Mouse (Mus musculus): ENCODE data around the gene Mindy4b-ps.
"Not testable (repeated sequence)": the region's sequence is repeated elsewhere in the genome, so short reads cannot be mapped to it uniquely, and the experiment has no call there.

The Mindy4b-ps gene

DNA sequence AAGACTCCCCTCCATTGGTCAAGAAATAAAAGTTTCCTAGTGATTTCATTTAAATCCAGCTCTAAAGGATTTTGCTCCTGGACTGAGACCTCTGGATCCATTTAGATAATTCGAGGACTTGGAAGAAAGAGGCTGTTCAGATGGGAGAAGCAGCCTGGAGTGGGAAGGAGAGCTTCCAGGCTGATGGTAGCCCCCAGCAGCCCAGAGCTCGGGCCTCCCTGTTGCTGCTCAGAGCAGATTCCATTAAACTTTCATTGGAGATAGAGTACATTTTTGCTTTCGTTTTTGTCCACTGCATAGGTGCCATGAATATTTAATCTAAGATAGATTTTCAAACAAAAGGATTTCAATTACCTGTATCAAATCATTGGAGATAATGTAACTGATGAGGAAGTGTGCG is at the start of gene Mindy4b-ps:
Gene Mindy4b-ps (minus strand): TSS at position 101 of the 400 bp plus-strand sequence.
- no peak for DNase-seq (ENCODE audit: low read depth, low spot score)

DNA sequence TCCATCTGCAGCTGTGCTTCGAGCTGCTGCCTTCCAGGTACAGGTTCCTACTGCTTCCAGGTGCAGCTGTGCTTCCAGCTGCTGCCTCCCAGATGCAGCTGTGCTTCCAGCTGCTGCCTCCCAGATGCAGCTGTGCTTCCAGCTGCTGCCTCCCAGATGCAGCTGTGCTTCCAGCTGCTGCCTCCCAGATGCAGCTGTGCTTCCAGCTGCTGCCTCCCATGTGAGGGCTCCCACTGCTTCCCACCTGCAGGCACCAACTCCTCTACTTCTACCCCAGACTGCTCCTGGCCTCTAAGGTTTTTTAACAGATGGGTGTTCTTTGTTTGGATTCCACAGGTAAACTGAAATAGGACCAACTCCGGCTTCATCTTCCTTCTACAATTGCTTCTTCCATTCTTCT is 49.8 kb upstream of the Mindy4b-ps start:
- DNase-seq (ENCODE audit: low read depth, low spot score), result not testable (repeated sequence)

DNA sequence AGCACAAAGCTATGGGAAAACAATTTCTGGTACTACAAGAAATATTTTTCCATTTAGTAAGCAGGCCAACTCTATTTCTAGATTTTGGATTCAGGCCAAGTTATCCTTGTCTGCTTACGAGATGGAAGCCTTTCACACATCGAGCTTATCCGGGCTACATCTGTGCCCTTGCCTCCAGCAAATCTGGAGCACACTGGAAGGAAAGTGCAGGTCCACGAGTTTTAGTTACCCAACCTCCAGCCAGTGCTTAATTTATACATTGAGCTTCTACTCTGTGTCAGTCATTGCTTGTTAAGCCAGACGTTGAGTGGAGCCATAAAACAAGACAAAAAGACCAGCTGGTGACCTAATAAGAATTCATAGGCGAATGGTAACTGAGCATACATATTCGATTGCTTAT is 43.6 kb upstream of the Mindy4b-ps start:
- no peak for DNase-seq (ENCODE audit: low read depth, low spot score)

DNA sequence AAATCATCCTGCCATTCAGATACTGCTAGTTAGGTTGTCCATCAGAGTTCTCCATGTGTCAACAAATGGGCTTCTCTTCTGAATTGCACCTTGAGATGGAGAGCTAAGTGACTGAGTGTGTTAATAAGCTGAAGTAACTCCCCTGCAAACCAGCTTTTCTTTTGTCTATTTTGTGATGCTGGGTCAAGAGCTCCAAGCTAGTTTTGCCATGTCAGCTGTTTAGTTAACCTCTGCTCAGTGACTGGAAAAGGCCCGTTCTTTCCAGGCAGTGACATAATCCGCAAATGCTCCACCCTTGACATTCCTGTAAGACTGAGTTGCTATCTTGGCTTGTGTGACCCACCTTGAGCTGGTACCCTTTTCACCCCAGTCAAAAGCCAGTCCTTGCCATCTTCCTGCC is 40.9 kb upstream of the Mindy4b-ps start:
- DNase-seq (ENCODE audit: low read depth, low spot score), result no peak

DNA sequence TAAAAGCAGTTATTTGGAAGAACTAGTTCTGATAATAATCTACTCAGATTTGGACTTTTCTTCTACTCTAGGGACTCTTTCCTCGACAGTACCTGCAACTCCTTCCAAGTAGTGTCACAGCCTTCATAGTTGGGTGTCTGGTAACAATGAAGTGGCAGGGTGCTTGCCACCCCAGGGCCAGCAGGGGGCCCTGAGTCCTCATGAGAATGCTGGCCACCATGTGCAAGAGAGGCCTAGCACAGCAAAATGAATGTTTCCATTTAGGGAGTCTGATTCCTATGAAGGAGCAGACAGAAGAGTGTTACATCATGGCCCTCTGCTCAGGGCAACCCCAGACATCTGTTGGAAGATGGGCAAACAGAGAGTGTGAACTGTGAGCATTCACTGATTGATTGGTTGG is 21.3 kb upstream of the Mindy4b-ps start:
- peak; percentile 13 for DNase-seq (ENCODE audit: low read depth, low spot score)

DNA sequence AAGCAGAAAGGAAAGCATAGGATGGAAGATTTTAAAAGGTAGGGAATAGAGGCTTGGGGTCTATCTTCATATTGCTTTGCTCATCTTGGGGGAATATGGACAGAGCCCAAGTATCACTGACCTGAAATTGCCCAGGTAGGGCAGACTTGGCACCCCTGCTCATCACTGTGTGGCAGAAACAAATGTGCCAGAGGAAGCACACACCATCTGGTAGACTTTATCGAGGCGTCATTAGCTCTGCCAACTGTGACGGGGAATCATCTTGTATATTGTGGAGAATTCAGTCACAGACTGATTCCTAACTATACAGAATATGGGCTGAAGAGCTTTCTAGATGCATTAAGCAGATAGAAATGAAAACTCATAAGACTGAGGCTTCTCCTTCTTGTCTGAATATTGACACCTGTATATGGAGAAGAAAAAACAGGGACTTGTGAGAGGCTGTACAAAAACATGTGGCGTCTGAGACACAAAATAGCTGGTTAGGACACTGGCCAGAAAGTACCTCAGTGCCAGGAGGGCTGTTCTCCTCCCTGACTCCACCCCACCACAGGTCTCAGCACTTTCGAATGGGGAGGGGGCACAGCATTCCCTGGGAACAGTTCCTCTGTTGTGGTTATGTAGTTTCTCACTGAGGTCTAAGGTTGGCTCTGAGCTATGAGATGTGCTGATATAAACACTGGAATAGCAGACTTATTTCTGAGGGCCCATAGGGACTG is 11.5 kb upstream of the Mindy4b-ps start:
- DNase-seq (ENCODE audit: low read depth, low spot score), result no peak

DNA sequence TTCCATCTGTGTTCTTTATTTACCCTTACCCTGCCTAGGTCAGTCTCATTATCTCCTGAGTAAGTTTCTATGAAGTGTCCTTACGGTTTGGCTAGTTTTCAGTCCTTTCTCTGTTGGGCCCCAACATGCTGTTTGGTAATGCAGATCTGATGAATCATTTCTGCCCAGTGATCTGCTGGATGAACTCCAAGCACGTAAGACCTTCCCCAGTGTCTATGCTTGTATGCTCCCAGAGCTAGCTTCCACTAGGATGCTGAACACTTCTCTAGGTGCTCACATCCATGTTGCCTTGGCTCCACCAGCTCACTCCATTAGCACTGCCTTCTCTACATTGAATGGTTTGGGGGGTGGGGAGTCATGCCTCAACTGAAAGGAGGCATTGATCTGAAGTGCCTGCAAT is 10.8 kb upstream of the Mindy4b-ps start:
- DNase-seq (ENCODE audit: low read depth, low spot score), result no peak

DNA sequence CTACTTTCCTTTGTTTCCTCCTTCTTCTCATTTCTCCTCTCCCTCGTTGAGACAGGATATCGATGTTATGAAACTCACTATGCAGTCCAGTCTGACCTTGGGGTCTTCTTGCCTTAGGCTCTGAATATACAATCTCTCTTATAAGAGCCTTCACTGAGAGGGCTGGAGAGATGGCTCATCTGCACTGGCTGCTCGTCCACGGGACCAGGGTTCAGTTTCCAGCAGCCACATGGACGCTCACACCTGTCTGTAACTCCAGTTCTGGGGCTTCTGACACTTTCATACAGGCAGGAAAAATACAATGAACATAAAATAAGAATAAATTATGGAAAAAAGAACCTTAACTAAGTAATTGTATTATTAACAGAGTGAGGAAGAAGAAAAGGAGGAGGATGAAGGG is 9.5 kb upstream of the Mindy4b-ps start:
- DNase-seq (ENCODE audit: low read depth, low spot score), result no peak

DNA sequence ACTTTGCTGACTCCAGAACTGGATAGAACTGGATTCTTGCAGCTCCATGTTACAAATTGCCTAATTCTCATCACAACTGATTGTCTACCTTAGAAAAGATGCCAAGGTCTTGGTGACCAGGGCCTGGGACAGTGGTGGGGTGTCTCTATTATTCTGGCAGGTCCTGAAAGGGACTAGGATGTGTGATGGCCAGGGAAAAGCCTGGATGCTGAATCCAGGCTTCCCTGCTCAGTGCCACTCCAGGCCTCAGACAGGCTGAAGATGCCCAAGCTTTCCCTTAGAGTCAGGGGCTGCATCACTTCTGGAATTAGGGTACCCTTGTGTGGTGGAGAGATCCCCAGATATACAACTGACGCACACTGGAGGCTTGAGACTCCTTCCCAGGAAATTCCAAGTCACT is 7.8 kb upstream of the Mindy4b-ps start:
- no peak for DNase-seq (ENCODE audit: low read depth, low spot score)

DNA sequence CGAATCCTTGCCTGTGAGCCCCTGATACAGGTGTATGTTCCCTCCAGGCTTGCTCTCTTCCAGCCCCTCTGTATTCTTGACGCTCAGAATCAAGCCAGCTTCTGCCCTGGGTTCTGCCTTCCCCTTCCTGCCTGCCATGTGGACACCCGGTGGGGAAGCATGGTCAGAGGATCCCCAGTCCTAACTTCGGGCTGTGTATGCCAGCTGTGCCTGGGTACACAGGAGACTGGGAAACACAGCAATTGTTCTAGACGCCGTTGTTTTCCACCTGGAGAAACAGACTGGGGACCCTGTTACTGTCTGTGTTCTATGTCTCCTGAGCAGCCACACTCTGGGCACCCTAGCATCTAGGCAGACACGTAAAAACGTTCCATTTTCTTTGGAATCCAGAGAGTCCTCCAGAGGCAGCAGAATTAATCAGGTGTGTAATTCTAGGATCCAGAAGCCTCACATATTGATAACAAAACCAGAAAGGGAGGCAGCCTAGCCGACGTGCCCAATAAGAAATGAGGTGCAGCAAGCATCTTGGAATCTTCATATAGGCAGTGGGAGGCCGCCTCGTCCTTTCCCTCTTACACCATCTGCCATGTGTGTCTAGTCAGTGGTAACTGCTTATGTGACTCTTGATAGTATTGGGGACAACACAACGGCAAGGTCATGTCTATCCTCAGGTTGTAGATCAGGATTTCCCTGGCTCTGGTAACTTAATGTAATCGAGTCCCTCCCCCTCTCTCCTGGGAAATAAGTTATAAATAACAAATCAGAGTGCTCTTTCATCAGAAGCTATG is 6.4 kb upstream of the Mindy4b-ps start:
- no peak for DNase-seq (ENCODE audit: low read depth, low spot score)

DNA sequence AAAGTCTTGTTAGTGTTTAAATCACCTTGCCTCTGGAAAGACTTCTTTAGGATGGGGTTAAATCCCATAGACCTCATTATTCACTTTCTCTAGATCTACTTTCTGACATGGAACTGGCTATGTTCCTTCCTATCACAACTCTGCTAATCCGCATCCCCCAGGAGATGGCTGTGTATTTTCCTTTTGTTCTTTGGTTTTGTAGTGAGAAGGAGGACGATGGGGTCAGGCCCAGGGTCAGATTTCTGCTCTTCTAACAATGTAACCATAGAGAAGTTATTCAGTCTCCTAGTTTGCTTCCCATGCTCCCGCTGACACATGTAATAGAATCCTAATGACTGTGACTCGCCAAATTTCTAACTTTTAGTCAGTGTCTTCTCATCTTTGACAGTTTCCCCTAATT is 4.2 kb upstream of the Mindy4b-ps start:
- DNase-seq (ENCODE audit: low read depth, low spot score), result no peak

DNA sequence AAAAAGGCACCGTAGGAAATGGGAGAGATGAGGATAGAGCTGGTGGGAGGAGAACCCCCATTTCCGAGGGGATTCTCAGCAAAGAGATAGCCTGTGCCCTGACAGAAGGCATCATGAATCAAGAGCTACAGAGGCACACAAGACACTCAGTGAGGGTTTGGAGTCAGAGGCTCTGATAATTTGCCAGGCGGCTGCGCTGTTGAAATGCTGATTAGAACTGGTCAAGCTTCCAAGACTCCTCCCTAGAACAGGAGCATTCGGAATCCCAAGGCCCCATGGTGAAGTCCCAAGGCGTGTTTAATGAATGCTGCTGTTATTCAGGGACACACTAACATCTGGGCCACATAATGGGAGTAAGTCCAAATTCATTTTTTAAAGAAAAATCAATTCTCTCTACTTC is 4.8 kb downstream of the Mindy4b-ps start:
- DNase-seq (ENCODE audit: low read depth, low spot score), result peak; percentile 20

DNA sequence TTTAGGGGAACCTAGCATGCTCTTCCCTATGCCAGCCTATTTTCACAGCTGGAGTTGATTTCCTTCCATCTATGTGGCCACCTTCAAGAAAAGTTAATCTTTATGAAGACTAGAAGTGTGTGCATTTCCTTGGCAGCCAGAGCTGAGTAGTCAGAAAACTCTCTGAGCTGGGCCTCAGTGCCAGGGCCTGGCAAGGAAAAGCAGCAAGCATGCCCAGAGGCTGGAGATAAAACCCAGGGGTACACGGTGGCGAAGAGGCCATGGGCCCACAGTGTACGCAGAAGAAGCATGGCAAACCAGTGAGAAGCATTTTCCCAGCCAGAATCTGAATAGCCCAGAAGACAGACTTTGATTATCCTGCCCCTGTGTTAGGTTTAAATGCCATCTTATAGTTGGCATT is 7.9 kb downstream of the Mindy4b-ps start:
- DNase-seq (ENCODE audit: low read depth, low spot score), result no peak

DNA sequence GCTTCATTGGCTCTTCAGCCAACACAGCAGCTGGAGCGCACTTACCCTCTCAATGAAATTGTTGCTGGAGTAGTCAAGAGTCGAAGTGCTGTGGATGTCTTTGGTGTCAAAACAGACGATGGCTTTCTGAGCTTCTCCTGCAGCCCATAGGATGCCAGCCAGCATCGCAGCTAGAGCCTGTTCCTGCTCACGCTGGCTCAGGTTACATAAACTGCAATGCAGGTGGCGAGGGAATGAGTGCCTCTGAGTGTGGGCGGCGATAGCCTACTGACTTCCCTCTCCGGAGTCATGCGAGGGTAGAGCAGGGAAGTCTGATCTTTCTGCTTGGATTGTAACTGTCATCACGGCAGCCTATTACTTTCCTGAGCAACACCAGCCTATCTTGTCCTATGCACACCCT is 11.8 kb downstream of the Mindy4b-ps start:
- no peak for DNase-seq (ENCODE audit: low read depth, low spot score)

DNA sequence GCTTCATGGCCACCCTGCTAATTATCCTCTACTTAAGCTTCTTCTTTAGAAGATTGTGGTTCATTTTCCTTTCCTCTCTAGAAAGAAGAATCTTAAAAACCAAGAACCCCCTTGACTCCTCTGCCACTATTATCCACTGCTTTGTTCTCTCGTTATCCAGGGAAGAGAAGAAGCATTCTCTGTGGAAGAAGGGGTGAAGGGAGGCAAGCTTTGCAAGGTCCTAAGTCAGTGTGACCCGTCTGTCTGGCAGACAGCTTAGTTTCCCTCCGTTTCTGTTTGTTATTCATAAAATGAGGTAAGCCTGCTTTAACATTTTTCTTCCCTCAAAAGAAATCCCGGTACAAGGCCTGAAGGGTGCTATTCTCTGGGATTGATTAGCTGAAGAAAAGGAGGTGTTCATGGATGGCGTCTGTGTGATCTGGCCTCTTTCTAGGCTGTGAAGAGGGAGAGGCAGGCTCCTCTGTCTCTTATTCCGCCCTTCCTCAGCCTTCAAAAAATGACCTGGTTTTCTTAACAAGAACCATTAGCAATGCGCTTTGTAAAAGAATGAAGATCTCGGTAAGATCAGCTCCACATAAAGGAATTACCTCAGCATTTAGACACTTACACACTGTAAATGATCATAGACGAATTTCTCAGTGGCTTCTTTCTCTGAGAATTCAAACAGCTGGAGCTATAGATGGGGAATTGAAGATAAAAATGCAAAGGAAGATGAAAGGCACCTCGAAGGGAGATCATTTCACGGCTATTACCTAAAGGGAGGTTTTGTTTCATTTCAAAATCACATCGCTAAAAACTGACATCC is 12.8 kb downstream of the Mindy4b-ps start:
- DNase-seq (ENCODE audit: low read depth, low spot score), result no peak

DNA sequence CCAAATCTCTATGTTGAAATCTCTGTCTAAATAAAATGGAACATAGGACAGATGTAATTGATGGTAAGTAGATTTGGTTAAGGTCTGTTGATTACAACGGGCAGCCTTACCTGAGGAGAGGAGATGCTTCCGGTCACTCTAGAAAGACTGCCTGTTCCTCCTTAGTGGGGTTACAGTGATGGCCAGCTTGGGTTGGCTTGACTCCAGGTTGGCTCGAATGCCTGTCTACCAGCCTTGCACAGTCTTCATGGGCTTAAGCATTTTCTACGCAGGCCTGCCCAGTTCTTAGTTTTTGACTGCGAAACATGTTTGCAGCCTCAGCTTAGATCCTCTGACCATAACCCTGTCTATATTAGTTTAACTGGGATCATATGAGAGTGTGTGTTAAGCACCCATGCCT is 13.5 kb downstream of the Mindy4b-ps start:
- no peak for DNase-seq (ENCODE audit: low read depth, low spot score)

DNA sequence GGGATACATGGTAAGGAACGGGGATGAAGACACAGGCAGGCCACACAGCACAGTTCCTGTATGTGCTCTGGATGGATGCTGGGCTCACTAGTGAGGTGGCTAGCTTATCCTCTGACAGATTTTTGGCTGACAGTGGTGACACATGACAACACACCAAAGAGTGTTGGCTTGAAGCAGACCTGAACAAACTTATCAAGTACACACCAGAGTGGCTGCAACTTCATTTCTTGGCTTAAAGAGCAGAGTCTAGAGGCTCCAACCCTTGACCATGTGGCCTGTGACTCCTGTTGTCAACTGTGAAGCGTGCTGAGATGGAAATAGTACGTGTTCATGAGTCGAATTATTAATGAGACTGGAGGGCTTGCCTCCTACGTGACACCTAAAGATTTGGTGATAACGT is 17.4 kb downstream of the Mindy4b-ps start:
- no peak for DNase-seq (ENCODE audit: low read depth, low spot score)

DNA sequence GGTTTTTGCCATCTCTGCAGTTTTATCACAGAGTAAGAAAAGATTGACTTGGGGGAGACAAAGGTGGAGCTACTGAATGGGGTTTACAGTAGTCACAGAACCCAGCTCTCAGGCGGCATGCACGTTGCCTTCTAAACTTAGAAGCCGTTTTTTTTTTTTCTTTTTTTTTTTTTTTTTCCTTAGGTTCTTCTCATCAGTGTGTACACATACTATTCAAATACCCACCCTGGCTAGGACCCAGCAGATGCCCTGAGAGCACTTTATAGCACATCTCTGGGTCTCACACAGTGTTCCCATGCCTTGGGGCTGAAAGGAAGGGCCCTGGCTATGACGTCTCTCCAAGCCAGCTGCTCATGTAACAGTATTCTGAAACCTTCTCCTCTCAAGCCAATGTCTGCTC is 23.4 kb downstream of the Mindy4b-ps start:
- no peak for DNase-seq (ENCODE audit: low read depth, low spot score)

DNA sequence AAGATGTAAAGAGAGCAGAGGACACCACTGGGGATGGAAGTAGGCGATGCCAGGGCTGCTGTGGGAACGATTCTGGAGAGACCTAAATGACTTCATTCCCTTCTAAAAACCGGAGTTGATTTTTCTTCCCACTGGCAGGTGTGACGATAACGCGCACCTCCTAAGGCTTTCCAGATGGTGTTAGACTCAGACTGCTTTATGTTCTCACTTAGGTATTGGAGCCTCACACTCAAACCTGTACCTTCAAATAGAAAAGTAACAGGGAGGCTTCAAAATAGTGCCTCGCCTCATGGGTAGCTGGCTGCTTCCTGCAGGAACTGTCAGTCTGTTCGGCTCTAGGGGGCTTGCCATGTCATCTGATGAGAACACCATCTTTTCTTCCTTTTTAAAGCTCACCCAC is 23.9 kb downstream of the Mindy4b-ps start:
- DNase-seq (ENCODE audit: low read depth, low spot score), result no peak

DNA sequence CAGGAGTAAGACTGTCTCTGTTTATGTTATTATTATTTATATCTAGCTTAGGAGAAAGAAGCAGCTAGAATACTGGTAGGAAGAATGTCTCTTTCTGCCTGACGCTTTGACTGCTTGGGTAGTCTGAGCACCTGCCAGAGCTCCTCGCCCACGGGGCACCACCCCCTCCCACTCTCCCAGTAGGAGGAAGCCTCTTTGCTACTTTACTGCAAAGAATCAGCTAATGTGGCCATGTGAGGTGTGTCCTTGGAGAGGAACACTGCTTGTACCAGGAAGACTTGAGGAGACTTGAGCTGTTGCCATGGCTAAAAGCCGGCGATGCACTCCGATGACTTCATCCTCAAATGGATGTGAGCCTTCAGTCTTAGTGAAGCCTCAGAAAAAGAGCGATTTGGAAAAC is 32.6 kb downstream of the Mindy4b-ps start:
- no peak for DNase-seq (ENCODE audit: low read depth, low spot score)

DNA sequence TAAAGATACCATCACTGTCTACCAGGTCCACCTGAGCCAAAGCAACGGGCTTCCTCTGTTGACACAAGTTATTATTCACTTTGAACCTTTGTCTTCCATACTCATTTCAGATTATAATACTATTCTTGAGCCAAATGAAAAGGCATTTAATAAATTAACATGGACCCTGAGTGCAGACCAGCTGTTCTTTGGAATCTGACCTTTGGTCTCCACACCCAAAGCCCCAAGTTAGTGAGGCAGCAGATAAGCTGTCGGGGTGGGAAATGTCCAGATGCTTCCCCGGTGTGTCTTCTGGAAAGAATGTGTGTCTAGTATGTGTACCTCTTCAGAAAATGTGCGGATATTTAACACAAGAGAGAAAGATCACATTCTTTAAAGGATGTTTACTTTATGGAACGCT is 33.1 kb downstream of the Mindy4b-ps start:
- DNase-seq (ENCODE audit: low read depth, low spot score), result no peak

DNA sequence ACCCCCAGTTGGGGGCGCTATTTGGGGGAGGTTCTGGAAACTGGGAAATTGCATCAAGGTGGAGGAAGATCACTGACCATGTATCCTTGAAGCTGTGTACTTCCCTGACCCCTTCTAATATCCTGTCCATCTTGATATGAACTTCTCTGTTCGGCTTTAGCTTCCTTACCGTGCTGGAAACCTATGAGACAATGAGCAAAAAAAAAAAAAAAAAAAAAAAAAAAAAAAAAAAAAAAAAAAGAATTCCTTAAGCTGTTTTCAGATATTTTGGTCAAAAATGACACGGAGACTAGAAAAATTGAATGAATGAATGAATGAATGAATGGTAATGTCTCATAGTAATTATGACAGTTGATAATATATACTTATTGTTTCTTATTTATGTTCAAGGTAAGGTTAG is 35.6 kb downstream of the Mindy4b-ps start:
- peak; percentile 61 for DNase-seq (ENCODE audit: low read depth, low spot score)
